Comparison of ENCODE assay signal across 7 mouse cellular contexts in genomic region chr4:68845964-68846363, GRCm38 (mm10).
A peak's percentile ranks its signal among the peaks of the same experiment; 100 is the strongest.
DNase-seq lines count a peak whose midpoint lies in the region; ATAC-seq lines count a peak whose summit lies in the region.

No protein-coding gene starts in this region.

- no peaks in the 10 kb centered on the region for H3K4me1 ChIP-seq in kidney, embryonic 16.5 days (ENCODE audit: insufficient read depth, low read length)

- H3K27me3 ChIP-seq in kidney, embryonic 16.5 days (ENCODE audit: insufficient read depth, low read length), result no peaks in the 10 kb centered on the region

- no peak overlapping the region for H3K4me3 ChIP-seq in kidney, embryonic 16.5 days (ENCODE audit: low read length)

- H3K27ac ChIP-seq in kidney, embryonic 16.5 days (ENCODE audit: low read length), result no peak overlapping the region

- no peaks in the 10 kb centered on the region for H3K9me3 ChIP-seq in kidney, embryonic 16.5 days (ENCODE audit: low read length)

- no peak for ATAC-seq in kidney, embryonic 16.5 days (ENCODE audit: low FRiP score, low TSS enrichment)
- ATAC-seq in granulocyte monocyte progenitor cell, adult 5-6 weeks (replicated peaks; ENCODE audit: poor library complexity, severe bottlenecking), result no peak

- H3K36me3 ChIP-seq in kidney, embryonic 16.5 days (ENCODE audit: insufficient read depth, low read length), result no peaks in the 10 kb centered on the region

- no peak overlapping the region for H3K9ac ChIP-seq in kidney, embryonic 16.5 days (replicated peaks; ENCODE audit: low read length)

- peak; percentile 8 for DNase-seq in kidney, adult 18-20 months
- DNase-seq in urinary bladder, postnatal 36 days (ENCODE audit: low spot score in 2 of 2), result peak; percentile 13
- no peak for DNase-seq in urinary bladder, postnatal 4 days (ENCODE audit: low spot score in 2 of 2)
- peak; percentile 19 for DNase-seq in embryo, embryonic 11.5 days (ENCODE audit: low read depth, low spot score)
- DNase-seq in T-cell, adult 2 months (ENCODE audit: low spot score), result no peak

- WGBS in kidney, embryonic 16.5 days, result 52% methylated on average over 3 of the region's 3 CpGs

- no peak overlapping the region for H3K4me2 ChIP-seq in kidney, embryonic 16.5 days (replicated peaks; ENCODE audit: low read depth, low read length)

Comparison
In these comparisons a context has a peak if more than half of its experiments do, and no peak if none do; other contexts are left out.
1. DNase-seq: peak in kidney, adult 18-20 months (single experiment), urinary bladder, postnatal 36 days (2 of 2) and embryo, embryonic 11.5 days (single experiment); none in urinary bladder, postnatal 4 days (0 of 2) and T-cell, adult 2 months (single experiment).